Mouse (Mus musculus): ENCODE measurements around the gene Cd209b. TPM values are rescaled to one million over a fixed set of nuclear protein-coding genes. Genes with fewer than 3 reads are reported as not detected.

Cd209b gene
- polyA plus RNA-seq (2012; ENCODE audit: low replicate concordance): not detected in 2 replicates

DNA sequence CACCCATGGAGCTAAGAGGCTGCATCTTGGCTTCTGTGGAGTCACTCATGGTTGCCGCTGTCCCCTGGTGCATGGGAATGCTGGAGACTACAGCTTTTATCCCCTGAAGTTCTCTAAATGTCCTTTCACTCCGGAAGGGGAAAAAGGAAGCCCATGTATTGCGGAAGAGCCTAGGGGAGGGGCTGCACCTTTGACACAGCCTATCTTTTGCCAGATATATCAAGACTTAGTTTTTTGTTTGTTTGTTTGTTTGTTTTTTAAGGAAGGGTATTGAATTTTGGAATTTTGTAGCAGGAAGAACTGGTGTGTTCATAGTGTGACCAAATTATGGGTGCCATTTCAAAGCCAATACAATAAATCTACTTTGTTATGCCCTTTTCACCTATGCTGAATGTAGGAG lies at the start of gene Cd209b:
TSS of gene Cd209b (minus strand) at position 101 of the 400 bp plus-strand sequence.

DNA sequence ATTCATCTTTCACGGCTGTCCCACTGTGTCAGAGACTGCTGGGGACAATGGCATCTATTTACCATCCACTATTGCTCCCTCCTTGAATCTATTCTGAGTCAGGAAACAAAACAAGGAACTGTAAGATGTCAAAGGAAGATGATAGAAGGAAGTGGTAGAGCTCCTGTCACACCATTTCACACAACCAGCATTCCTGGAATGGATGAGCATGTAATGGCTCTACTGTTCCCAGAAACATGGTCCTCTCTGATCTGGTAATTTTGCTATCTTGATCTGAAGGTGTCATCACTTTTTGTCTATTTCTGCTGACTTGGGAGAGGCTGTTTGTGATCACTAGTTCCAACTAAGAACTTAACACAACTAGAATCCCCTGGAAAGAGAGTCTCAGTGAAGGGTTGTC lies 28.0 kb upstream of the Cd209b start, which contains the start of gene Cd209c:
TSS of gene Cd209c (minus strand) at position 101 of the 400 bp plus-strand sequence.

DNA sequence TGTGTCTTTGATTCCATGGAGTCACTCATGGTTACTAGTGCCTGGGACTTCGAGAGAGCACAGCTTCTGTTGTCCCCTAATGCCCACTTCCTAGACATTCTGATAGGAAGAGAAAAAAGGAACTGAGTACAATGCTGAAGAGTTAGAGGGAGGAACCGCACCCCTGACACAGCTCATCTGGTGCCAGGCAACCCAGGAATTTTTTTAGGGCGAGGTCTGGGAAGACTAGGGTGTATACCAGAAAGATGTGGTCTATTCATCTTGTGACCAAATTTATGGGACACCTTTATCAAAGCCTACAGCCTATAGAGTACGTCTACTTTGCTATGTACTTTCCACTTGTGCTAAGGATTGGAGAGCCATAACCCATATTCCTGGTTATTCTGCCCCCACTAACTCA lies 48.2 kb downstream of the Cd209b start, which contains the start of gene Cd209d:
TSS of gene Cd209d (minus strand) at position 101 of the 400 bp plus-strand sequence.

Other genes with a start within 250 kb of the Cd209b start
- gene Fcer2a, start 232.7 kb downstream of the Cd209b start, polyA plus RNA-seq (2012; ENCODE audit: low replicate concordance): 5.4 and 22.4 TPM in 2 replicates
- gene Clec4g, start 206.2 kb downstream of the Cd209b start, polyA plus RNA-seq (2012; ENCODE audit: low replicate concordance): 0.17 TPM in 1 of 2 replicates, not detected in the other
- 0.44 and 0.52 TPM in 2 replicates for gene Cd209a, start 177.9 kb downstream of the Cd209b start, polyA plus RNA-seq (2012; ENCODE audit: low replicate concordance)
- not detected in 2 replicates for gene Cd209e, start 72.5 kb downstream of the Cd209b start, polyA plus RNA-seq (2012; ENCODE audit: low replicate concordance)
- gene Cd209d, start 48.3 kb downstream of the Cd209b start, polyA plus RNA-seq (2012; ENCODE audit: low replicate concordance): not detected in 2 replicates
- gene Cd209c, start 27.9 kb upstream of the Cd209b start, polyA plus RNA-seq (2012; ENCODE audit: low replicate concordance): not detected in 2 replicates
- gene Cd209f, start 179.0 kb upstream of the Cd209b start, polyA plus RNA-seq (2012; ENCODE audit: low replicate concordance): not detected in 2 replicates
- gene Cd209g, start 207.3 kb upstream of the Cd209b start, polyA plus RNA-seq (2012; ENCODE audit: low replicate concordance): not detected in 2 replicates
- gene Evi5l, start 239.7 kb upstream of the Cd209b start, polyA plus RNA-seq (2012; ENCODE audit: low replicate concordance): 4.8 and 11.4 TPM in 2 replicates

Measured in leukemia stem cell, adult 10-12 weeks (primary cell).